Mouse (Mus musculus) liver, embryonic 14.5 days (tissue): ENCODE data around the gene Olfr165. TPM values are rescaled to one million over a fixed set of nuclear protein-coding genes. Genes with fewer than 3 reads are reported as not detected.
"Not testable (repeated sequence)": the region's sequence is repeated elsewhere in the genome, so short reads cannot be mapped to it uniquely, and the experiment has no call there.

Experiments
- ATAC-seq: fragments of 200-750 bp; cut with Nextera tagmentation; 2 replicates; pipeline ENCODE4 v1.8.0; 2017; ENCODE audit warnings: moderate number of reproducible peaks, mild to moderate bottlenecking, moderate library complexity; ENCODE audit not compliant: insufficient read depth
- DNase-seq, 3 experiments: peaks; one replicate each; pipeline ENCODE4 v3.0.0-alpha.2; 2012 to 2013; ENCODE audit warnings: low read depth in 3 of 3, low spot score in 3 of 3
- H3K27ac ChIP-seq: fragments of 300-500 bp; sonication (generic); 2 replicates; pipeline ENCODE4 v1.5.1; 2014; ENCODE audit warnings: moderate library complexity, mild to moderate bottlenecking, control low read depth, inconsistent platforms
- H3K27me3 ChIP-seq: fragments of 300-500 bp; sonication (generic); 2 replicates; pipeline ENCODE4 v1.6.1; 2014; ENCODE audit warnings: mild to moderate bottlenecking, low read length, moderate library complexity; ENCODE audit not compliant: control insufficient read depth, insufficient read depth
- H3K36me3 ChIP-seq: fragments of 300-500 bp; sonication (generic); replicated peaks from 2 replicates; pipeline ENCODE4 v1.6.1; 2014; ENCODE audit warnings: low read depth; ENCODE audit not compliant: control insufficient read depth, insufficient read depth
- H3K4me1 ChIP-seq, 2 experiments: fragments of 200-500 bp in 1 of 2; fragments of 300-500 bp in 1 of 2; sonication (generic) in 1 of 2; replicated peaks; 2 replicates each; pipeline ENCODE4 v1.6.1; 2012 to 2014; ENCODE audit warnings: antibody characterized with exemption in 1 of 2, inconsistent platforms in 1 of 2, low read length in 1 of 2; ENCODE audit not compliant: control insufficient read depth in 2 of 2, insufficient read depth in 2 of 2
- H3K4me2 ChIP-seq: fragments of 300-500 bp; sonication (generic); 2 replicates; pipeline ENCODE4 v1.6.1; 2014; ENCODE audit warnings: low read depth, mild to moderate bottlenecking, control low read depth, moderate library complexity
- H3K4me3 ChIP-seq, 2 experiments: fragments of 200-500 bp in 1 of 2; fragments of 300-500 bp in 1 of 2; sonication (generic) in 1 of 2; 2 replicates each; pipeline ENCODE4 v1.5.1; 2012 to 2014; ENCODE audit warnings: low read depth in 2 of 2, low read length in 2 of 2, mild to moderate bottlenecking in 2 of 2, control low read depth in 1 of 2, inconsistent platforms in 1 of 2, moderate library complexity in 1 of 2; ENCODE audit not compliant: insufficient read depth in 1 of 2
- H3K9ac ChIP-seq: fragments of 300-500 bp; sonication (generic); replicated peaks from 2 replicates; pipeline ENCODE4 v1.6.1; 2014; ENCODE audit warnings: mild to moderate bottlenecking, control low read depth, moderate library complexity
- H3K9me3 ChIP-seq: fragments of 300-500 bp; sonication (generic); 2 replicates; pipeline ENCODE4 v1.6.1; 2016; ENCODE audit warnings: low read length, mixed read lengths; ENCODE audit not compliant: control insufficient read depth
- CTCF ChIP-seq: IDR thresholded peaks from 2 replicates; pipeline ENCODE4 v1.5.1; 2016; ENCODE audit warnings: antibody characterized with exemption, low read depth, control low read depth
- EP300 ChIP-seq: IDR thresholded peaks from 2 replicates; pipeline ENCODE4 v1.6.1; 2016; ENCODE audit warnings: antibody characterized with exemption, low read depth
- WGBS: fragments of 180-500 bp; shearing (Covaris S2); extraction: QIAGEN DNeasy Blood & Tissue Kit; methylation state at CpG from one replicate; pipeline ENCODE4 v1.1.7; 2014; ENCODE audit not compliant: insufficient replicate concordance; 5-methylcytosine and 5-hydroxymethylcytosine counted together
- polyA plus RNA-seq, 2 experiments: library from polyadenylated mRNA; depleted of rRNA in 1 of 2; stranded (reverse) in 1 of 2; unstranded in 1 of 2; fragments of >200 nt; fragmentation: Nextera tagmentation in 1 of 2; extraction: Ambion mirVana in 1 of 2; gene quantifications; 2 replicates each; pipeline versions ENCODE4 v1.2.1 to v1.2.3; 2012 to 2014

Gene Olfr165
- polyA plus RNA-seq (2012; rRNA removed) (not detected in 2 replicates), polyA plus RNA-seq (2014; fragmentation: Nextera tagmentation; extraction: Ambion mirVana) (not detected in 2 replicates)

- H3K27me3 ChIP-seq, result no peaks in the 10 kb centered on the region
- no peaks in the 10 kb centered on the region for H3K36me3 ChIP-seq
- ATAC-seq, result no peak
- no peak within 1 kb of the TSS for H3K4me3 ChIP-seq
- no peaks in the 10 kb centered on the region for H3K9me3 ChIP-seq
- DNase-seq, result no peak
- H3K9ac ChIP-seq, result no peak within 1 kb of the TSS
- TF ChIP-seq EP300 (no peak), CTCF (no peak)
- H3K4me2 ChIP-seq, result no peak within 1 kb of the TSS
- no peak within 1 kb of the TSS for H3K27ac ChIP-seq
- WGBS, result 25% methylated on average over 1 of the region's 1 CpGs
- H3K4me1 ChIP-seq, result no peaks in the 10 kb centered on the region
Measured at GRCm38 (mm10) chr16:19423034-19423433, at the start of gene Olfr165. Olfr165 (minus strand) TSS chr16:19423134.

- WGBS, result 90% methylated on average over 1 of the region's 1 CpGs
- Histone ChIP-seq H3K27me3 (no peaks in the 10 kb centered on the region), H3K4me3 (no peak overlapping the region), H3K27ac (no peak overlapping the region), H3K9me3 (no peaks in the 10 kb centered on the region), H3K9ac (no peak overlapping the region), H3K4me1 (no peaks in the 10 kb centered on the region), H3K4me2 (no peak overlapping the region), H3K36me3 (no peaks in the 10 kb centered on the region)
- ATAC-seq (no peak), DNase-seq (no peak)
- TF ChIP-seq CTCF (no peak), EP300 (no peak)
Measured at GRCm38 (mm10) chr16:19464365-19464764, 41.4 kb upstream of the Olfr165 start.

GRCm38 (mm10) chr16:19458741-19459140 is 35.8 kb upstream of the Olfr165 start:
- H3K27ac ChIP-seq, H3K9ac ChIP-seq, H3K4me1 ChIP-seq, H3K27me3 ChIP-seq, DNase-seq, ATAC-seq, H3K9me3 ChIP-seq, H3K4me3 ChIP-seq, H3K36me3 ChIP-seq, H3K4me2 ChIP-seq: not testable (repeated sequence)
- 51% methylated on average over 4 of the region's 4 CpGs for WGBS

GRCm38 (mm10) chr16:19387984-19388383 is 35.0 kb downstream of the Olfr165 start:
- WGBS, result 45% methylated on average over 3 of the region's 3 CpGs

More at GRCm38 (mm10) chr16:19387984-19388383, 35.0 kb downstream of the Olfr165 start:
- Histone ChIP-seq H3K27me3 (no peaks in the 10 kb centered on the region), H3K27ac (no peak overlapping the region), H3K4me1 (no peaks in the 10 kb centered on the region), H3K9me3 (no peaks in the 10 kb centered on the region), H3K4me3 (no peak overlapping the region), H3K9ac (no peak overlapping the region), H3K4me2 (no peak overlapping the region), H3K36me3 (no peaks in the 10 kb centered on the region)
- DNase-seq (no peak), ATAC-seq (no peak)
- TF ChIP-seq EP300 (no peak), CTCF (no peak)

Other genes with a start within 250 kb of the Olfr165 start
- not detected in 2 replicates for gene Olfr164, start 109.1 kb downstream of the Olfr165 start, polyA plus RNA-seq (2012; rRNA removed)
- not detected in 2 replicates for gene Olfr164, start 109.1 kb downstream of the Olfr165 start, polyA plus RNA-seq (2014; fragmentation: Nextera tagmentation; extraction: Ambion mirVana)
- not detected in 2 replicates for gene Olfr166, start 60.6 kb upstream of the Olfr165 start, polyA plus RNA-seq (2012; rRNA removed)
- gene Olfr166, start 60.6 kb upstream of the Olfr165 start, polyA plus RNA-seq (2014; fragmentation: Nextera tagmentation; extraction: Ambion mirVana), result not detected in 2 replicates
- not detected in 2 replicates for gene Olfr167, start 99.1 kb upstream of the Olfr165 start, polyA plus RNA-seq (2012; rRNA removed)
- gene Olfr167, start 99.1 kb upstream of the Olfr165 start, polyA plus RNA-seq (2014; fragmentation: Nextera tagmentation; extraction: Ambion mirVana), result not detected in 2 replicates
- not detected in 2 replicates for gene Olfr168, start 112.4 kb upstream of the Olfr165 start, polyA plus RNA-seq (2012; rRNA removed)
- gene Olfr168, start 112.4 kb upstream of the Olfr165 start, polyA plus RNA-seq (2014; fragmentation: Nextera tagmentation; extraction: Ambion mirVana), result not detected in 2 replicates
- not detected in 2 replicates for gene Olfr169, start 148.7 kb upstream of the Olfr165 start, polyA plus RNA-seq (2012; rRNA removed)
- not detected in 2 replicates for gene Olfr169, start 148.7 kb upstream of the Olfr165 start, polyA plus RNA-seq (2014; fragmentation: Nextera tagmentation; extraction: Ambion mirVana)
- gene Olfr170, start 188.7 kb upstream of the Olfr165 start, polyA plus RNA-seq (2012; rRNA removed), result not detected in 2 replicates
- gene Olfr170, start 188.7 kb upstream of the Olfr165 start, polyA plus RNA-seq (2014; fragmentation: Nextera tagmentation; extraction: Ambion mirVana), result not detected in 2 replicates
- not detected in 2 replicates for gene Olfr171, start 206.8 kb upstream of the Olfr165 start, polyA plus RNA-seq (2012; rRNA removed)
- not detected in 2 replicates for gene Olfr171, start 206.8 kb upstream of the Olfr165 start, polyA plus RNA-seq (2014; fragmentation: Nextera tagmentation; extraction: Ambion mirVana)